Mouse (Mus musculus) intestine, embryonic 14.5 days (tissue): Measurements from ENCODE around the gene Tsx. TPM values are rescaled to one million over a fixed set of nuclear protein-coding genes. Genes with fewer than 3 reads are reported as not detected.
"Not testable (repeated sequence)": the region's sequence is repeated elsewhere in the genome, so short reads cannot be mapped to it uniquely, and the experiment has no call there.

Experiments used
- ATAC-seq: fragments of 200-750 bp; cut with Nextera tagmentation; replicated peaks from 2 replicates; pipeline ENCODE4 v1.8.0; 2017; ENCODE audit warnings: low read depth, moderate number of reproducible peaks, moderate TSS enrichment, moderate library complexity; ENCODE audit not compliant: low FRiP score, low TSS enrichment
- DNase-seq: peaks from one replicate; pipeline ENCODE4 v3.0.0-alpha.2; 2018; ENCODE audit warnings: low spot score
- H3K27ac ChIP-seq: fragments of 300-500 bp; sonication (generic); 2 replicates; pipeline ENCODE4 v1.5.1; 2014; ENCODE audit warnings: low read depth, mild to moderate bottlenecking, control low read depth
- H3K27me3 ChIP-seq: fragments of 300-500 bp; sonication (generic); replicated peaks from 2 replicates; pipeline ENCODE4 v1.6.1; 2014; ENCODE audit warnings: low read length, control low read depth; ENCODE audit not compliant: control insufficient read depth, insufficient read depth
- H3K36me3 ChIP-seq: fragments of 300-500 bp; sonication (generic); 2 replicates; pipeline ENCODE4 v1.6.1; 2014; ENCODE audit warnings: low read length, control low read depth; ENCODE audit not compliant: control insufficient read depth, insufficient read depth
- H3K4me1 ChIP-seq: fragments of 300-500 bp; sonication (generic); replicated peaks from 2 replicates; pipeline ENCODE4 v1.6.1; 2014; ENCODE audit warnings: low read length, control low read depth, mixed read lengths; ENCODE audit not compliant: control insufficient read depth, insufficient read depth
- H3K4me2 ChIP-seq: fragments of 300-500 bp; sonication (generic); 2 replicates; pipeline ENCODE4 v1.6.1; 2014; ENCODE audit warnings: low read length
- H3K4me3 ChIP-seq: fragments of 300-500 bp; sonication (generic); 2 replicates; pipeline ENCODE4 v1.5.1; 2014; ENCODE audit warnings: low read depth, low read length, control low read depth, mixed read lengths
- H3K9ac ChIP-seq: fragments of 300-500 bp; sonication (generic); 2 replicates; pipeline ENCODE4 v1.6.1; 2014; ENCODE audit warnings: mild to moderate bottlenecking, low read length
- H3K9me3 ChIP-seq: fragments of 300-500 bp; sonication (generic); 2 replicates; pipeline ENCODE4 v1.6.1; 2016; ENCODE audit warnings: low read length, control low read depth; ENCODE audit not compliant: control insufficient read depth
- WGBS: fragments of 180-500 bp; shearing (Covaris S2); extraction: QIAGEN DNeasy Blood & Tissue Kit; methylation state at CpG from one replicate; pipeline ENCODE4 v1.1.7; 2014; 5-methylcytosine and 5-hydroxymethylcytosine counted together
- polyA plus RNA-seq: library from polyadenylated mRNA; unstranded; fragments of >200 nt; fragmentation: Nextera tagmentation; extraction: Ambion mirVana; gene quantifications from 2 replicates; pipeline ENCODE4 v1.2.1, GENCODE M21; 2014

Tsx gene
- polyA plus RNA-seq, 1 experiment from 2014 or later = 0.38 TPM

DNA sequence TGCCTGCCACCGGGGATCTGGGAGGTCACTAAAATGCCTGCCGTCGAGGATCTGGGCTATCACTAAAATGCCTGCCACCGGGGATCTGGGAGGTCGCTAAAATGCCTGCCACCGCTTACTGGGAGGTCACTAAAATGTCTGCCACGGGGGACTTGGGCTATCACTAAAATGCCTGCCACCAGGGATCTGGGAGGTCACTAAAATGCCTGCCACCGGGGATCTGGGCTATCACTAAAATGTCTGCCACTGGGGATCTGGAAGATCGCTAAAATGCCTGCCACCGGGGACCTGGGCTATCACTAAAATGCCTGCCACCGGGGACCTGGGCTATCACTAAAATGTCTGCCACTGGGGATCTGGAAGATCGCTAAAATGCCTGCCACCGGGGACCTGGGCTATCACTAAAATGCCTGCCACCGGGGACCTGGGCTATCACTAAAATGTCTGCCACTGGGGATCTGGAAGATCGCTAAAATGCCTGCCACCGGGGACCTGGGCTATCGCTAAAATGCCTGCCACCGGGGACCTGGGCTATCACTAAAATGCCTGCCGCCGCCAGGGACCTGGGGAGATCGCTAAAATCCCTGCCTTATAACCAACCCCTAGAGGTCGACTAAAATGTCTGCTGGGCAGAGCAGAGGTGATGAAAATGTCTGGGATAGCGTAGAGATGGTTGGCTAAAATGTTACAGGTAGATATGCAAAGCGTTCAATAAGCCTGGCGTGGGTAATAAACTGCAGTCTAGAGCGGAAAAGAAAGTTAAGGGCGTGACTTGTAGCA is 34.9 kb downstream of the Tsx start:
- not testable (repeated sequence) for H3K27ac ChIP-seq, H3K4me2 ChIP-seq

DNA sequence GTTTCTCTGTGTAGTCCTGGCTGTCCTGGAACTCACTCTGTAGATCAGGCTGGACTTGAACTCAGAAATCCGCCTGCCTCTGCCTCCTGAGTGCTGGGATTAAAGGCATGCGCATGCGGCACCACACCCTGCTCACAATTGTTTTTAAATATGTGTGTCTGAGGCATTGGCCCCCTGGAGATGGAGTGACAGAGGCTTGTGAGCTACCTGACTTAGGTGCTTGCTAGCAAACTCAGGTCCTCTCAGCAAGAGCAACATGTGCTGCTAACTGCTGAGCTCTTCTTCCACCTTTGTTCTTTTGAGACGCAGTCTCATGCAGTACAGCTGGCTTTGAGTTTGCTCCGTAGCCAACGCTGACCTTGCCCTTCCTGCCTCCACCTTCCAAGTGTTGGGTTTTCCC is 38.5 kb downstream of the Tsx start:
- H3K9me3 ChIP-seq = no peaks in the 10 kb centered on the region
- H3K27ac ChIP-seq = no peak overlapping the region
- H3K4me2 ChIP-seq = no peak overlapping the region
- 84% methylated on average over 6 of the region's 6 CpGs for WGBS
- DNase-seq (no peak), ATAC-seq (no peak)
- no peaks in the 10 kb centered on the region for H3K4me1 ChIP-seq
- H3K27me3 ChIP-seq = peaks cover 14% of the 10 kb centered on the region
- no peak overlapping the region for H3K9ac ChIP-seq
- no peaks in the 10 kb centered on the region for H3K36me3 ChIP-seq
- no peak overlapping the region for H3K4me3 ChIP-seq

More for the DNA sequence above, 34.9 kb downstream of the Tsx start:
- not testable (repeated sequence) for H3K36me3 ChIP-seq, H3K9me3 ChIP-seq, ATAC-seq, H3K9ac ChIP-seq, H3K4me1 ChIP-seq, H3K4me3 ChIP-seq, DNase-seq
- peaks cover 27% of the 10 kb centered on the region for H3K27me3 ChIP-seq
- WGBS = 78% methylated on average over 18 of the region's 27 CpGs

DNA sequence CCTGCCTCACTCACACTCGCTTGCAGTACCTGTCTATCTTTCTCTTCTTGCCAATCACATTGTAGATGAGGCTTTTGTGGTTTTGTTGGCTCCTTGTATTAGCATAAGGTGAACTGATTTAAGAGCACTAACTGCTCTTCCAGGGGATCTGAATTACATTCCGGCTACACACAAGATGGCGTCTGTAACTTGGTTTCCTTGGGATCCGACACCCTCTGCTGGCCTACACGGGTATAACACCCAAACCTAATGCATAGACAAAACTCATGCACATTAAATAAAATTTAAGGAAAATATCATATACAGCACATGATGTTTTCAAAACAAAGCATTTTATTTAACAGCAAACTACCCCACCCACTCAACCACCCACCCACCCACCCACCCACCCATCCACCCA is 45.8 kb downstream of the Tsx start:
- no peak overlapping the region for H3K9ac ChIP-seq
- H3K27ac ChIP-seq = no peak overlapping the region
- no peaks in the 10 kb centered on the region for H3K4me1 ChIP-seq
- H3K4me2 ChIP-seq = no peak overlapping the region
- H3K4me3 ChIP-seq = no peak overlapping the region
- H3K27me3 ChIP-seq = no peaks in the 10 kb centered on the region
- no peaks in the 10 kb centered on the region for H3K9me3 ChIP-seq
- no peaks in the 10 kb centered on the region for H3K36me3 ChIP-seq
- DNase-seq (no peak), ATAC-seq (no peak)
- 76% methylated on average over 5 of the region's 5 CpGs for WGBS

DNA sequence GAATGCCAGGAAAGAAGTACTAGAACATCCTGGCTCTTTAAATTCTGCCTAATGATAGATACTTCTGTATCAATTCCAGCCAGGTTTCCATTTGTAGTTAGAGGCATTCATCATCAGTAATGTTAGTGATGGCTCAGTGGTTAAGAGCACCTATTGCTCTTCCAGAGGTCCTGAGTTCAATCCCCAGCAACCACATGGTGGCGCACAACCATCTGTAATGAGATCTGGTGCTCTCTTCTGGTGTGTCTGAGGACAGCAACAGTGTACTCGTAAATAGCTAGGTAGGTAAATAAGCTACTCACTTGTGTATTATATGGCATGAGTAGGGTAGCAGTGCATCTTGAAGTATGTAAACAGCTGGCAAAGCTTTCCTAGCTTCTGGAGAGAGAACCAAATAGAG is 54.7 kb downstream of the Tsx start:
- H3K9me3 ChIP-seq = no peaks in the 10 kb centered on the region
- no peaks in the 10 kb centered on the region; the same call in 1 of the 2 replicates for H3K36me3 ChIP-seq
- no peak for DNase-seq
- WGBS = 78% methylated on average over 2 of the region's 2 CpGs
- no peak overlapping the region for H3K27ac ChIP-seq
- no peak for ATAC-seq
- H3K4me1 ChIP-seq = no peaks in the 10 kb centered on the region
- H3K9ac ChIP-seq = no peak overlapping the region
- no peak overlapping the region for H3K4me2 ChIP-seq
- no peaks in the 10 kb centered on the region for H3K27me3 ChIP-seq
- no peak overlapping the region for H3K4me3 ChIP-seq

DNA sequence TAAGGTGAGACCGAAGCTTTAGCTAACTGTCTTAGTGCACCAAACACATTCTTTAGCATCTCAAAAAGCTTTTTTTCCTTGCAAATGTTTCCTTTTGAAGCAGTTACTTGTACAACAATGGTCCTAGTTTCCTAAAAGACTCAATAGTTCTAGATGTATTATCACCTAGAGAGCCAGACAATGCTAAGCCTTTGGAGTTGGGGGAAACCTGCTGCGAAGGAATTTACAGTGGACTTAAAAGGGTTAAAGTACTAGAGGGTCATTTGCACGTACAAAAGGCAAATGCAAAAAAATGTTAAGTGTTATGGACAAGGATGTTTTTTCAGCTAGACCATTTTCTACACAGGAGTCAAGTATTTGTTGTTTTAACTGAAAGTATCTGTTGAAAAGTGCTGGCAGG is 58.1 kb downstream of the Tsx start:
- H3K4me1 ChIP-seq = no peaks in the 10 kb centered on the region
- H3K4me2 ChIP-seq = no peak overlapping the region
- no peak overlapping the region for H3K4me3 ChIP-seq
- no peak for ATAC-seq
- H3K27me3 ChIP-seq = no peaks in the 10 kb centered on the region
- H3K27ac ChIP-seq = no peak overlapping the region
- no peaks in the 10 kb centered on the region; the same call in 1 of the 2 replicates for H3K36me3 ChIP-seq
- 77% methylated on average over 3 of the region's 3 CpGs for WGBS
- H3K9ac ChIP-seq = no peak overlapping the region
- DNase-seq = no peak
- no peaks in the 10 kb centered on the region for H3K9me3 ChIP-seq

Other genes with a start within 250 kb of the Tsx start
- gene Nap1l2, start 227.8 kb upstream of the Tsx start, polyA plus RNA-seq = 3.0 and 4.5 TPM in 2 replicates
- gene Cdx4, start 93.1 kb upstream of the Tsx start, polyA plus RNA-seq = not detected in 2 replicates
- gene Chic1, start 58.0 kb upstream of the Tsx start, polyA plus RNA-seq = 6.0 and 6.1 TPM in 2 replicates
- not detected in 2 replicates for gene Gm26992, start 7.5 kb downstream of the Tsx start, polyA plus RNA-seq
- not detected in 2 replicates for gene Zcchc13, start 216.1 kb downstream of the Tsx start, polyA plus RNA-seq